Mouse (Mus musculus) thymus, postnatal 10 days (tissue): ENCODE measurements around the gene Gdpd2.

Experiments
- DNase-seq, 2 experiments: peaks; one replicate each; pipeline ENCODE4 v3.0.0; 2021; ENCODE audit warnings: low spot score in 2 of 2

Gdpd2 gene

DNA sequence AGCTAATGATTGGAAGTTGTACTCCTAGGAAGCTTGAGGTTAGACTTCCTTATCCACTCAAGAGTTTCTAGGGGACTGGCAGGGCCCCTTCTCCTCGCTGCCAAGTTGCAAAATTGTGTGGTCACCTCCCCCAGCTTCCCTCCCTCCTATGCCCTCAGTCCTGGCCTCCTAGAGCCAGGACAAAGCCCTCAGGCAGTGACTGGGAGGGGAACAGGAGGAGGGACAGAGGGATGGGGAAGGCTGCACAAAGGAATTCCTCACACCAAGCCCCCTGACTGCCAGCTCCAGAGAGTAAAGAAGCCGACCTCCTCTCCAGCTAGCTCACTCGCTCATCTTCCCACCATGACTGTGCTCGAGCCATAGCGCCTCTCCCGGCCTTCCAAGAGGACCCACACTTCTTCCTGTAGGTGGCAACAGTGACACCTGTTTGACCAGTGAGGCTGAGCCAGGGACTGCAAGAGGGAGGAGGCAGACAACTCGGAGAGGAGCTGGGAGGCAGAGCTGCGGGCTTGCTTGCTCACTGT, at the start of gene Gdpd2:
TSS of gene Gdpd2 (plus strand) at position 209 of the 524 bp plus-strand sequence.
- DNase-seq = peak in 1 of 2 experiments; percentile 2

DNA sequence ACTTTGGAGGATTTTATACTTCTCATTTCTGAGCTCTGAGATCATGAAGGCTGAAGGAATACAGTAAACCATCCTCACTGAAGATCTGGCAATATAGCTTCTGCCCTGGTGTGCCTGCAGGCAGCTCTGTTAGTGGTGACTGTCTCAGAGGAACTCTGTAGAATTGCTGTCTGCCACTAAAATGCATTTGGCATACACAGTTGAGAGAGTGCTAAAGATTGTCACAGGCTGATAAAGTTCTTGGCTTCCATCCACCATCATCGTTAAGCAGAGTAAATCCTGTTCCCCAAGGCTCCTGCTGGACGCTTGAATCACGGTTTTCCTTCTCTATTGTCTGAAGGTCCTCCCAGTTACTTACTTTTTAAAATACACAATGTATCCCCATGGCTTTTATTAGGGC, 43.1 kb upstream of the Gdpd2 start:
- DNase-seq = no peak

- DNase-seq = no peak
Measured at GRCm38 (mm10) chrX:100687360-100688032, 42.2 kb upstream of the Gdpd2 start.

DNA sequence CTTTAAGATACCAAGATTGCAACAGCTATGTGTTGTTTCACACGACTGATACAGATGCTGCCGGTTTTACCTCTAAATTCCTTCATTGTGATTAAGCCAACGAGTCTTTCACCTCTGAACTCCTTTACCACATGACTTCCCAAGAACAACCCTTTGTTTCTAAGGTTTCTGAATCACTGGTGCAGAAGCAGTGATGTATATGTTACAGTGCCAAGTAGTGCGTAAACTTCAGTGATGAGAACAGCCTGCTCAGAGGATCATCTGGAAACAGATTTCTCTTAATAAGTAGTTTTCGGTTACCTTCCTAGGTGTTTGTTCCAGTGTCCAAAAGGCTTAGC, 41.7 kb upstream of the Gdpd2 start:
- DNase-seq = no peak

DNA sequence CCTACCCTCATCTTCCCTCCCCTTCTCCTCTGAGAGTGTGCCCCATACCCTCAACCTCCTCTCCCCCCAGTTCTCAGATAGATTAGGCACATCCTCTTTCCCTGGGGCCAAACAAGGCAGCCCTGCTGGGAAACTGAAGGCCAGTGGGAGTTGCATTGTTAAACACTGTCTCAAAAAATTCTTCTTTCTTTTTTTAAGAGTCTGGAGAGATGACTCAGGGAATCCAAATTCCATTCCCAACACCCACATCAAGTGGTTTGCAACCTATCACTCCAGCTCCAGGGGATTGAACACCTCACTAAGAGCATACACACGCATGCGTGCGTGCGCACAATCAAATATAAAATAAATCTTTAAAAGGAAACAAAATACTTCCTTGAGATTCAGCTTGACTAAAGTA, 32.9 kb upstream of the Gdpd2 start:
- DNase-seq = no peak

DNA sequence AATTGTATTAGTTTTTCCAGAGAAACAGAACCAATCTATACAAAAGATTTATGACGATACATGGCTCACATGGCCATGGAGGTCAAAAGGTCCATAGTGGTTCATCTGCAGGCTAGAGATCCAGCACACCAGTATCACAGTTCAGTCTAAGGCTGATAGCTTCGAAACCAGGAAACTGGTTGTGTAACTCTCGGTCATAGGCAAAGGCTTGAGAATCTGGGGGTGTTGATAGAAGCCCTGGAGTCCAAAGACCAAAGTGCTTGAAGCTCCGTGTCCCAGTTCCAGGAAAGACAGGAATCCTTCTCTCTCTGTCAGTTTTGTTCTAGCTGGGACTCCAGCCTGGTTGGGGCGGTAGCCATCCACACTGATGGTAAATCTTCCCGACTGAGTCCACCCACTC, 21.6 kb upstream of the Gdpd2 start:
- DNase-seq = no peak

- DNase-seq = no peak
Measured at GRCm38 (mm10) chrX:100716173-100716572, 13.5 kb upstream of the Gdpd2 start.

GRCm38 (mm10) chrX:100728947-100729346, 726 bp upstream of the Gdpd2 start:
- no peak for DNase-seq

GRCm38 (mm10) chrX:100730266-100730665, 593 bp downstream of the Gdpd2 start:
- DNase-seq = no peak

DNA sequence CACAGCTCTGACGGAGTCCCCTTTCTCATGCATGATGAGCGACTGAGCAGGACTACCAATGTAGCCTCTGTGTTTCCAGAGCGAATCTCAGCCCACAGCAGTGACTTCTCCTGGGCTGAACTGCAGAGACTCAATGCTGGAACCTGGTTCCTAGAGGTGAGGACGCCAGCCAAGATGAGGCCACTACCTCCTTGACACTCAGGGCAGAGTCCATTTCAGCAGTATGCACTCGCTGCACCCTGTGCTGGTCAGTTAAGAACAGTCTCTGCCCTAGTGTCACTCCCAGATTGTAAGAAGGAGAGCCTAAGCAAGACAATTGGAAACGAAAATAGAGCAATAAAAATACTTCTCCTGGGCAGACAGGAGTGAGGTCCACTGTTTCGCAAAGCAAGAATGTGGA, 4.7 kb downstream of the Gdpd2 start:
- no peak for DNase-seq

DNA sequence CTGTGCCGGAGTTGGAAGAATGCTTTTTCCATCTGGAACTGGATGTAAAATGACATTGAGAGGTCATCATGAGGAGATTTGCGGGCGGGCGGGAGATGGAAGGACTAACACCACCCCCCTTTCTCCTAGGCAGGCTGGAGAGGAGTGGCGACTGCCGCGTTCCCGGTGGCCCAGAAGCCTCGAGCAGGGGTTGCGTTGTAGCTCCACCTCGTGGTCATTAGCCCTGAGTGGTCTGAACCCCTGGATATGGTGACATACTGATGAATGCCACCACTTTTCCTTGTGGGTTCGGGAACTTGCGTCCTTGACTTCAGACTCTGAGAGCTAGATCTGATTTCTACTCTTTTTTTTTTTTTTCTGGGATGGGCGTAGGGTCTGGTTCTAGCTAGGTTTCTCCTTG, 9.2 kb downstream of the Gdpd2 start:
- DNase-seq = no peak

DNA sequence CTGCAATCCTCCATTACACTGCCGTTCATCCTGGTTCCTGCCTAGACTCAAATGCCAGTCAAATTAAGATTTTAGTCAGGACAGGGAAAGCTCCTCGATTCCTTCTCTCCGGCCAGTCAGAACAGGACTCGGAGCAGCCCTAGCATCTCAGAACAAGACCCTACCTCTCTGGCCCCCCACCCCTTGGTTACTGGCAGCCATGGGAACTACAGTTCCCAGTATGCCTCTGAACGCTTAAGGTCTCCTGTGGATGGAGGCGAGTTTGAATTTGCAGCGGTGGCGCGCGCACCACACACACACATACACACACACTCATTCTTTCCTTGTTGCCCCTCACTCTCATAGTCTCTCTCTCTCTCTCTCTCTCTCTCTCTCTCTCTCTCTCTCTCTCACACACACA, 9.8 kb downstream of the Gdpd2 start:
- DNase-seq = no peak

- no peak for DNase-seq
Measured at GRCm38 (mm10) chrX:100740785-100741184, 11.1 kb downstream of the Gdpd2 start.

DNA sequence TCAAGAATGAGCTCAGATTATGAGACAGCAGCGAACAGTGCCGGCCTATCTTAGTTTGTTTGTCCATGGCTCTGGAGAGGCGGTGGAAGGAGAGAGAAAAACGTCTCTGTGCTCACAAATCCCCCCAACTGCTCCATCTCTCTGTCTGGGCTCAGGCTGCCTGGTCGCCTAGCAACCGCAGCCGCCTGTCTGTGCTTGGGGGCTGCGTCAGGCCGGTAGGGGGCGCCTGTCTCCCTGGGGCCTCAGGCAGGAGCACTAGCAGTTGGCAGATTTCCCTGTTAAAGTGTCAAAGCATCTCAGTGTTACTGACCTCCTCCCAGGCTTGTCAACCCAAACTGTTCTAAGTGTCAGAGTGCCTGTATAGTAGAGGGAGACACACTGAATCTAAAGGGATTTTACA, 12.3 kb downstream of the Gdpd2 start:
- DNase-seq = peak; percentile 24 to 61

DNA sequence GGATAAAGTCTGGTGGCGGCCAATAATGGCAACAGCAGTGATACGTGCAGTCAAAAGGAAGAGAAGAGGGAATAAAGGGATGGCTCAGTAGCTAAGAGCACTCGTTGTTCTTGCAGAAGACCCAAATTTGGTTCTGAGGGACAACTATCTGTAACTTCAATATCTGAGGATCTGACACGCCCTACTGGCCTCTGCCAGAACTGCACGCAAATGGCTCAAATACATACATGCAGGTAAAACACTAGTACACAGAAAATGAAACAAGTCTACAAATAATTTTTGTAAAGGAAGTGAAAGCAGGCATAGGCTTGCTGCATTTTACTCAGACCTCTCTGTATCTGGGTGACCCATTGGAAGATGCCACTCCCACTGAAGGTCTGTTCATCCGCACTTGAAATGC, 36.2 kb downstream of the Gdpd2 start:
- no peak for DNase-seq

GRCm38 (mm10) chrX:100767181-100767884, 37.7 kb downstream of the Gdpd2 start, which contains the start of gene Dlg3:
Gene Dlg3 (plus strand): TSS chrX:100767722.
- DNase-seq = no peak

DNA sequence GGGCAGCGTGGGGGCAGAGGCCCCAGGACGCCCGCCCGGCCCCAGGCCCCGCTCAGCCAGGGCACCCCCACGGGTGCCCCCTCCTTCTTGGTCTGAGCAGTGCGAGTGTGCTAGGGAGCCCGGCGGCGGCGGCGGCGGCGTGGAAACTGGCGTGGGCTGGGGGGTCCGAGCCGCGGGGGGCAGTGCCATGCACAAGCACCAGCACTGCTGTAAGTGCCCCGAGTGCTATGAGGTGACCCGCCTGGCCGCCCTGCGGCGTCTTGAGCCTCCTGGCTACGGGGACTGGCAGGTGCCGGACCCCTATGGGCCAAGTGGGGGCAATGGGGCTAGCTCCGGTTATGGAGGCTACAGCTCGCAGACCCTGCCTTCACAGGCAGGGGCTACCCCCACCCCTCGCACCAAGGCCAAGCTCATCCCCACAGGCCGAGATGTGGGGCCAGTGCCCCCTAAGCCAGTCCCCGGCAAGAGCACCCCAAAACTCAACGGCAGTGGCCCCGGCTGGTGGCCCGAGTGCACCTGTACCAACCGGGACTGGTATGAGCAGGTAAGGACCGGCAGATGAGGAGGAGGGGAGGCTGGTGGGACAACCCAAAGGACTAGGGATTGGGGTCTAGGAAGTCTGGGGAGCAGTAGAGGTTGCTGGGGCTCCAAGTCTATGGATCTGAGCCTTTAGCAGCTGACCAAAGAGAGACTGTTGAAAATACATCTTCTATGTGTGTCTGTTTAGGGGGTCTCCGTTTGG, 38.4 kb downstream of the Gdpd2 start:
- DNase-seq = no peak

GRCm38 (mm10) chrX:100769281-100769680, 39.6 kb downstream of the Gdpd2 start:
- DNase-seq = no peak

DNA sequence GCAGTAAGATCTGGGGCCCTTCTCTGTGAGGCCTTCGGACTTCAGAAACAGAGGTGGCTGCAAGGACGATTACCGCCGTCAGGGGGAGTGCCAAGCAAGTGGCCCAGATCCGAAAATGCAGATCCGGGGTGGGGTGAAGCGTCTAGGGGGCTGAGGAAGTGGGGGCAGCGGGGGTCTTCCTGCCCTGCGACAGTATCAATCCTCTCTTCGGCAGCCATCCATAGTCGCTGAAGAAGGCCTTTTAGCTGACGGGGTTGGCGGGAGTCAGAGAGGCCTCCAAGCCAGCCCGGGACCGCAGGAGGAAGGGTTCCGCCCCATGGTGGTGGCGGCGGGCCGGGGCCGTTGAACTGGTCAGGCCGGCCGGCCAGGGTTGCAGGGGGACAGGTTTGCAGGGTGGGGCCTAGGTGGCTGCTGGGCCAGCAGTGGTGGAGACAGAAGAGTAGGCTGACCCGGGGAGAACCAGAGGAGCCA, 44.7 kb downstream of the Gdpd2 start:
- DNase-seq = peak; percentile 44 to 65

- no peak for DNase-seq
Measured at GRCm38 (mm10) chrX:100775405-100775804, 45.7 kb downstream of the Gdpd2 start.

- peak; percentile 27 to 28 for DNase-seq
Measured at GRCm38 (mm10) chrX:100776494-100776893, 46.8 kb downstream of the Gdpd2 start.

- peak; percentile 74 to 83 for DNase-seq
Measured at GRCm38 (mm10) chrX:100776985-100777654, 47.4 kb downstream of the Gdpd2 start.
